Mouse (Mus musculus): ENCODE results near the gene Smyd3. TPM values are rescaled to one million over a fixed set of nuclear protein-coding genes. Genes with fewer than 3 reads are reported as not detected.

Gene Smyd3
- polyA plus RNA-seq, 1 experiment: 10.6 TPM

GRCm38 (mm10) chr1:179236217-179236840 is 281.5 kb downstream of the Smyd3 start:
- no peak overlapping the region for H3ac ChIP-seq (ENCODE audit: control insufficient read depth, insufficient read length, low read depth)
- H3K4me3 ChIP-seq (ENCODE audit: insufficient read depth, poor library complexity, severe bottlenecking): no peak overlapping the region
- no peaks in the 10 kb centered on the region for H3K79me2 ChIP-seq (ENCODE audit: control insufficient read depth, insufficient read depth)
- H3K36me3 ChIP-seq (ENCODE audit: control insufficient read depth, insufficient read depth): no peaks in the 10 kb centered on the region
- TF ChIP-seq FOSL1 (IDR thresholded peaks at IDR 0.05; ENCODE audit: insufficient read depth, low read length, poor library complexity, severe bottlenecking) (no peak), CEBPB (IDR thresholded peaks at IDR 0.05; ENCODE audit: low read depth) (no peak), USF1 (IDR thresholded peaks at IDR 0.05; ENCODE audit: low read depth) (no peak), CTCF (IDR thresholded peaks at IDR 0.05; ENCODE audit: control insufficient read depth, insufficient read depth, insufficient read length) (no peak), MYOD1 (IDR thresholded peaks at IDR 0.05; ENCODE audit: control insufficient read depth, insufficient read length, low read depth) (no peak), MAX (IDR thresholded peaks at IDR 0.05) (no peak), MYOG (IDR thresholded peaks at IDR 0.05; ENCODE audit: control insufficient read depth, extremely low read depth, insufficient read length) (no peak)
- H3K79me3 ChIP-seq (ENCODE audit: low read depth): no peaks in the 10 kb centered on the region
- H3K27me3 ChIP-seq (ENCODE audit: control insufficient read depth, insufficient read depth, insufficient read length): no peaks in the 10 kb centered on the region

- H3K4me3 ChIP-seq (ENCODE audit: insufficient read depth, poor library complexity, severe bottlenecking): no peak overlapping the region
- H3K79me3 ChIP-seq (ENCODE audit: low read depth): no peaks in the 10 kb centered on the region
- H3K27me3 ChIP-seq (ENCODE audit: control insufficient read depth, insufficient read depth, insufficient read length): no peaks in the 10 kb centered on the region
- no peak overlapping the region for H3ac ChIP-seq (ENCODE audit: control insufficient read depth, insufficient read length, low read depth)
- no peak for TF ChIP-seq MYOG (IDR thresholded peaks at IDR 0.05; ENCODE audit: control insufficient read depth, extremely low read depth, insufficient read length)
- peak; percentile 5 for TF ChIP-seq CTCF (IDR thresholded peaks at IDR 0.05; ENCODE audit: control insufficient read depth, insufficient read depth, insufficient read length)
- H3K79me2 ChIP-seq (ENCODE audit: control insufficient read depth, insufficient read depth): no peaks in the 10 kb centered on the region
- no peaks in the 10 kb centered on the region for H3K36me3 ChIP-seq (ENCODE audit: control insufficient read depth, insufficient read depth)
These were observed 285.8 kb downstream of the Smyd3 start for GRCm38 (mm10) chr1:179231777-179232661.

- no peak for TF ChIP-seq CEBPB (IDR thresholded peaks at IDR 0.05; ENCODE audit: low read depth)
- TF ChIP-seq FOSL1 (IDR thresholded peaks at IDR 0.05; ENCODE audit: insufficient read depth, low read length, poor library complexity, severe bottlenecking): no peak
- no peak for TF ChIP-seq USF1 (IDR thresholded peaks at IDR 0.05; ENCODE audit: low read depth)
- no peak for TF ChIP-seq MYOG (IDR thresholded peaks at IDR 0.05; ENCODE audit: control insufficient read depth, extremely low read depth, insufficient read length)
- no peak for TF ChIP-seq MYOD1 (IDR thresholded peaks at IDR 0.05; ENCODE audit: control insufficient read depth, insufficient read length, low read depth)
- no peaks in the 10 kb centered on the region for H3K79me3 ChIP-seq (ENCODE audit: low read depth)
- H3K27me3 ChIP-seq (ENCODE audit: control insufficient read depth, insufficient read depth, insufficient read length): no peaks in the 10 kb centered on the region
- no peaks in the 10 kb centered on the region for H3K79me2 ChIP-seq (ENCODE audit: control insufficient read depth, insufficient read depth)
- no peaks in the 10 kb centered on the region for H3K36me3 ChIP-seq (ENCODE audit: control insufficient read depth, insufficient read depth)
- no peak overlapping the region for H3K4me3 ChIP-seq (ENCODE audit: insufficient read depth, poor library complexity, severe bottlenecking)
- no peak overlapping the region for H3ac ChIP-seq (ENCODE audit: control insufficient read depth, insufficient read length, low read depth)
These were observed 288.3 kb downstream of the Smyd3 start for GRCm38 (mm10) chr1:179229515-179229914.

- Histone ChIP-seq H3K79me2 (ENCODE audit: control insufficient read depth, insufficient read depth) (no peaks in the 10 kb centered on the region), H3K27me3 (ENCODE audit: control insufficient read depth, insufficient read depth, insufficient read length) (no peaks in the 10 kb centered on the region), H3ac (ENCODE audit: control insufficient read depth, insufficient read length, low read depth) (no peak overlapping the region), H3K36me3 (ENCODE audit: control insufficient read depth, insufficient read depth) (no peaks in the 10 kb centered on the region), H3K4me3 (ENCODE audit: insufficient read depth, poor library complexity, severe bottlenecking) (no peak overlapping the region), H3K79me3 (ENCODE audit: low read depth) (no peaks in the 10 kb centered on the region)
- TF ChIP-seq FOSL1 (IDR thresholded peaks at IDR 0.05; ENCODE audit: insufficient read depth, low read length, poor library complexity, severe bottlenecking) (no peak), USF1 (IDR thresholded peaks at IDR 0.05; ENCODE audit: low read depth) (no peak), MYOD1 (IDR thresholded peaks at IDR 0.05; ENCODE audit: control insufficient read depth, insufficient read length, low read depth) (no peak), CTCF (IDR thresholded peaks at IDR 0.05; ENCODE audit: control insufficient read depth, insufficient read depth, insufficient read length) (no peak), CEBPB (IDR thresholded peaks at IDR 0.05; ENCODE audit: low read depth) (no peak), MAX (IDR thresholded peaks at IDR 0.05) (no peak), MYOG (IDR thresholded peaks at IDR 0.05; ENCODE audit: control insufficient read depth, extremely low read depth, insufficient read length) (no peak)
These were observed 297.6 kb downstream of the Smyd3 start for GRCm38 (mm10) chr1:179220290-179220689.

- Histone ChIP-seq H3K79me3 (ENCODE audit: low read depth) (no peaks in the 10 kb centered on the region), H3K36me3 (ENCODE audit: control insufficient read depth, insufficient read depth) (no peaks in the 10 kb centered on the region), H3K79me2 (ENCODE audit: control insufficient read depth, insufficient read depth) (no peaks in the 10 kb centered on the region), H3ac (ENCODE audit: control insufficient read depth, insufficient read length, low read depth) (no peak overlapping the region), H3K27me3 (ENCODE audit: control insufficient read depth, insufficient read depth, insufficient read length) (no peaks in the 10 kb centered on the region), H3K4me3 (ENCODE audit: insufficient read depth, poor library complexity, severe bottlenecking) (no peak overlapping the region)
- TF ChIP-seq USF1 (IDR thresholded peaks at IDR 0.05; ENCODE audit: low read depth) (no peak), MYOG (IDR thresholded peaks at IDR 0.05; ENCODE audit: control insufficient read depth, extremely low read depth, insufficient read length) (no peak), CTCF (IDR thresholded peaks at IDR 0.05; ENCODE audit: control insufficient read depth, insufficient read depth, insufficient read length) (no peak), FOSL1 (IDR thresholded peaks at IDR 0.05; ENCODE audit: insufficient read depth, low read length, poor library complexity, severe bottlenecking) (no peak), MAX (IDR thresholded peaks at IDR 0.05) (no peak), CEBPB (IDR thresholded peaks at IDR 0.05; ENCODE audit: low read depth) (no peak), MYOD1 (IDR thresholded peaks at IDR 0.05; ENCODE audit: control insufficient read depth, insufficient read length, low read depth) (no peak)
These were observed 299.8 kb downstream of the Smyd3 start for GRCm38 (mm10) chr1:179218061-179218460.

Data from C2C12 (cell line).